Mouse (Mus musculus) heart, embryonic 16.5 days (tissue): ENCODE data around the gene Vwa5a. TPM values are rescaled to one million over a fixed set of nuclear protein-coding genes. Genes with fewer than 3 reads are reported as not detected.

Experiments used
- ATAC-seq: fragments of 200-750 bp; cut with Nextera tagmentation; replicated peaks from 2 replicates; pipeline ENCODE4 v1.8.0; 2017; ENCODE audit warnings: moderate number of reproducible peaks; ENCODE audit not compliant: insufficient read depth, low FRiP score; ENCODE audit errors: extremely low read depth
- H3K27ac ChIP-seq: fragments of 300-500 bp; sonication (generic); 2 replicates; pipeline ENCODE4 v1.5.1; 2014; ENCODE audit warnings: mild to moderate bottlenecking, low read length, control low read depth, moderate library complexity
- H3K27me3 ChIP-seq: fragments of 300-500 bp; sonication (generic); 2 replicates; pipeline ENCODE4 v1.6.1; 2014; ENCODE audit warnings: low read length, mixed read lengths; ENCODE audit not compliant: control insufficient read depth, insufficient read depth
- H3K36me3 ChIP-seq: fragments of 300-500 bp; sonication (generic); 2 replicates; pipeline ENCODE4 v1.6.1; 2014; ENCODE audit not compliant: control insufficient read depth, insufficient read depth
- H3K4me1 ChIP-seq: fragments of 300-500 bp; sonication (generic); 2 replicates; pipeline ENCODE4 v1.6.1; 2014; ENCODE audit warnings: low read length, mixed read lengths; ENCODE audit not compliant: control insufficient read depth, insufficient read depth
- H3K4me2 ChIP-seq: fragments of 300-500 bp; sonication (generic); 2 replicates; pipeline ENCODE4 v1.6.1; 2014; ENCODE audit warnings: low read depth, mild to moderate bottlenecking, control low read depth, low read length
- H3K4me3 ChIP-seq: fragments of 300-500 bp; sonication (generic); 2 replicates; pipeline ENCODE4 v1.5.1; 2014; ENCODE audit warnings: mild to moderate bottlenecking, control low read depth, low read length
- H3K9ac ChIP-seq: fragments of 300-500 bp; sonication (generic); 2 replicates; pipeline ENCODE4 v1.6.1; 2014; ENCODE audit warnings: low read length, control low read depth
- H3K9me3 ChIP-seq: fragments of 300-500 bp; sonication (generic); replicated peaks from 2 replicates; pipeline ENCODE4 v1.6.1; 2016; ENCODE audit warnings: low read length; ENCODE audit not compliant: control insufficient read depth
- WGBS: fragments of 180-500 bp; shearing (Covaris S2); extraction: QIAGEN DNeasy Blood & Tissue Kit; methylation state at CpG from one replicate; pipeline ENCODE4 v1.1.7; 2014; 5-methylcytosine and 5-hydroxymethylcytosine counted together
- polyA plus RNA-seq: library from polyadenylated mRNA; unstranded; fragments of >200 nt; fragmentation: Nextera tagmentation; extraction: Ambion mirVana; gene quantifications from 2 replicates; pipeline ENCODE4 v1.2.1, GENCODE M21; 2015

Vwa5a gene
- 21.3 and 26.2 TPM in 2 replicates for polyA plus RNA-seq

- H3K4me1 ChIP-seq: peaks cover 6% of the 10 kb centered on the region; the same call in 1 of the 2 replicates
- ATAC-seq: peak; percentile 79
- H3K4me3 ChIP-seq: peak within 1 kb of the TSS; percentile 80
- H3K27me3 ChIP-seq: no peaks in the 10 kb centered on the region
- H3K36me3 ChIP-seq: peaks cover 3% of the 10 kb centered on the region; the same call in 1 of the 2 replicates
- peak within 1 kb of the TSS; percentile 75 for H3K4me2 ChIP-seq
- peak within 1 kb of the TSS; percentile 81 for H3K9ac ChIP-seq
- WGBS: 2% methylated on average over 4 of the region's 4 CpGs
- H3K9me3 ChIP-seq: no peaks in the 10 kb centered on the region
- H3K27ac ChIP-seq: peak within 1 kb of the TSS; percentile 80
Measured at GRCm38 (mm10) chr9:38718102-38718501, at the start of gene Vwa5a. Gene Vwa5a, plus strand, starts transcription at chr9:38718268.

GRCm38 (mm10) chr9:38672887-38673286 lies 45.2 kb upstream of the Vwa5a start:
- WGBS: 75% methylated on average over 2 of the region's 2 CpGs
- no peak overlapping the region for H3K4me3 ChIP-seq
- H3K9me3 ChIP-seq: no peaks in the 10 kb centered on the region
- H3K4me1 ChIP-seq: no peaks in the 10 kb centered on the region
- no peak overlapping the region for H3K9ac ChIP-seq
- no peaks in the 10 kb centered on the region for H3K36me3 ChIP-seq
- no peak for ATAC-seq
- H3K27me3 ChIP-seq: no peaks in the 10 kb centered on the region
- H3K27ac ChIP-seq: no peak overlapping the region
- no peak overlapping the region for H3K4me2 ChIP-seq

GRCm38 (mm10) chr9:38674501-38674900 lies 43.6 kb upstream of the Vwa5a start, which contains the start of gene Olfr918:
Gene Olfr918, minus strand, starts transcription at chr9:38674601.
- H3K4me1 ChIP-seq: no peaks in the 10 kb centered on the region
- no peak within 1 kb of the TSS for H3K9ac ChIP-seq
- no peaks in the 10 kb centered on the region for H3K36me3 ChIP-seq
- no peak within 1 kb of the TSS for H3K4me3 ChIP-seq
- WGBS: 81% methylated on average over 2 of the region's 2 CpGs
- no peaks in the 10 kb centered on the region for H3K27me3 ChIP-seq
- no peak within 1 kb of the TSS for H3K27ac ChIP-seq
- ATAC-seq: no peak
- H3K4me2 ChIP-seq: no peak within 1 kb of the TSS
- H3K9me3 ChIP-seq: no peaks in the 10 kb centered on the region

- Histone ChIP-seq H3K9me3 (no peaks in the 10 kb centered on the region), H3K27ac (peak overlapping the region; percentile 80), H3K9ac (peak overlapping the region; percentile 81), H3K36me3 (peaks cover 10% of the 10 kb centered on the region), H3K27me3 (no peaks in the 10 kb centered on the region), H3K4me2 (peak overlapping the region; percentile 75), H3K4me1 (peaks cover 6% of the 10 kb centered on the region; the same call in 1 of the 2 replicates), H3K4me3 (peak overlapping the region; percentile 80)
- ATAC-seq: peak; percentile 71
- 1% methylated on average over 3 of the region's 3 CpGs for WGBS
Measured at GRCm38 (mm10) chr9:38718927-38719441, 916 bp downstream of the Vwa5a start.

DNA sequence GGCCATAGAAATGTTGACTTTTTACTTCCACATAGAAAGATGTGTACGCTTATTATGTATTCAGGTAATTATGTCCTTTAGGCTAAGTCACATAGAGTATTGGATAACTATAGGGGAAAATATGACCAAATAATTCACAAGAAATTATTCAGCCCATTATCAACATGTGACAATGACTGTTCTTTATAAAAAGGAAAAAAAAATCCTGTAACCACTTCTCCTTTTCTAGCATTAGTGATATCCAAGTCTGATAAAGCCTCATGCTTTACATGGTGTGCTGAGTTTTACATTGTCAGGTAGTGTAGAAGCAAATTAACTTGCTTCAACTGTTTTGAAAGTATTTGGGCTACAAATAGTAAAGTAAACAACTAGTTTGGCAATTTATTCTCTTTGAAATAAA lies 6.0 kb downstream of the Vwa5a start:
- Histone ChIP-seq H3K4me3 (no peak overlapping the region), H3K4me1 (peaks cover 6% of the 10 kb centered on the region; the same call in 1 of the 2 replicates), H3K27ac (no peak overlapping the region), H3K36me3 (peaks cover 32% of the 10 kb centered on the region), H3K27me3 (no peaks in the 10 kb centered on the region), H3K4me2 (no peak overlapping the region), H3K9ac (no peak overlapping the region), H3K9me3 (no peaks in the 10 kb centered on the region)
- no peak for ATAC-seq
- WGBS: 82% methylated on average over 1 of the region's 1 CpGs

- WGBS: 70% methylated on average over 3 of the region's 3 CpGs
- no peak for ATAC-seq
- Histone ChIP-seq H3K27me3 (no peaks in the 10 kb centered on the region), H3K9ac (no peak overlapping the region), H3K27ac (no peak overlapping the region), H3K4me3 (no peak overlapping the region), H3K9me3 (no peaks in the 10 kb centered on the region), H3K36me3 (peaks cover 33% of the 10 kb centered on the region), H3K4me1 (no peaks in the 10 kb centered on the region), H3K4me2 (no peak overlapping the region)
Measured at GRCm38 (mm10) chr9:38728218-38728617, 10.2 kb downstream of the Vwa5a start.

GRCm38 (mm10) chr9:38741408-38741807 lies 23.3 kb downstream of the Vwa5a start:
- Histone ChIP-seq H3K27me3 (no peaks in the 10 kb centered on the region), H3K4me1 (no peaks in the 10 kb centered on the region), H3K27ac (no peak overlapping the region), H3K4me3 (no peak overlapping the region), H3K4me2 (no peak overlapping the region), H3K36me3 (peaks cover 10% of the 10 kb centered on the region), H3K9ac (no peak overlapping the region), H3K9me3 (no peaks in the 10 kb centered on the region)
- no peak for ATAC-seq
- 73% methylated on average over 1 of the region's 1 CpGs for WGBS

- Histone ChIP-seq H3K9ac (no peak overlapping the region), H3K36me3 (peaks cover 4% of the 10 kb centered on the region), H3K9me3 (no peaks in the 10 kb centered on the region), H3K4me2 (no peak overlapping the region), H3K4me1 (no peaks in the 10 kb centered on the region), H3K27ac (no peak overlapping the region), H3K27me3 (no peaks in the 10 kb centered on the region), H3K4me3 (no peak overlapping the region)
- ATAC-seq: no peak
- 70% methylated on average over 4 of the region's 4 CpGs for WGBS
Measured at GRCm38 (mm10) chr9:38744619-38745315, 26.7 kb downstream of the Vwa5a start.

DNA sequence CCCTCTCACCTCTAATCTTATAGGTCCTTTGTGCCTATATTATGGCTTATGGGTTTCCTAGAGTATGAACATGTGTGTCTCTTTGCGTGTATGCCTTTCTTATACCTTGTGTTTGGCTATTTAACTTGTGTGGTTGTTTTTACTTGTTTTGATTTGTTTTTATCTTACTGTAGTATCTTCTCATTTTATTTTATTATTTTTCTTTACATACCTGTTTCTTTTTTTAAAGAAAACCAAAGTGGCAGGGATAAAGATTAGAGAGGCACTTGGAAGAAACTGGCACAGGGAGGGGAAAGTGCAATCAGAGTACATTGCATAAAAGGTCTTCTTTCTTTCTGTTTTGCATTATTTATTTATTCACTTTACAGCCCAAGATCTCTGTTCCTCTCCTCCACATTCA lies 33.9 kb downstream of the Vwa5a start, which contains the start of gene Olfr920:
Gene Olfr920, plus strand, starts transcription at position 301 of the 400 bp plus-strand sequence.
- WGBS: 81% methylated on average over 1 of the region's 1 CpGs

More for the DNA sequence above, 33.9 kb downstream of the Vwa5a start, which contains the start of gene Olfr920:
- H3K4me2 ChIP-seq: no peak within 1 kb of the TSS
- H3K27ac ChIP-seq: no peak within 1 kb of the TSS
- no peaks in the 10 kb centered on the region for H3K36me3 ChIP-seq
- no peaks in the 10 kb centered on the region for H3K4me1 ChIP-seq
- no peaks in the 10 kb centered on the region for H3K9me3 ChIP-seq
- no peak within 1 kb of the TSS for H3K9ac ChIP-seq
- no peak for ATAC-seq
- no peak within 1 kb of the TSS for H3K4me3 ChIP-seq
- H3K27me3 ChIP-seq: no peaks in the 10 kb centered on the region
